Mouse (Mus musculus) gonadal fat pad, adult 2 months (tissue): Measurements from ENCODE around the gene Kcnk18. TPM values are rescaled to one million over a fixed set of nuclear protein-coding genes. Genes with fewer than 3 reads are reported as not detected.

ENCODE experiments used
- DNase-seq: peaks from one replicate; pipeline ENCODE4 v3.0.0-alpha.2; 2012; ENCODE audit warnings: low read depth
- polyA plus RNA-seq: library from polyadenylated mRNA; depleted of rRNA; stranded (reverse); fragments of >200 nt; gene quantifications from 2 replicates; pipeline ENCODE4 v1.2.3, GENCODE M21; 2012

Gene Kcnk18
- polyA plus RNA-seq, 1 experiment: not detected

DNA sequence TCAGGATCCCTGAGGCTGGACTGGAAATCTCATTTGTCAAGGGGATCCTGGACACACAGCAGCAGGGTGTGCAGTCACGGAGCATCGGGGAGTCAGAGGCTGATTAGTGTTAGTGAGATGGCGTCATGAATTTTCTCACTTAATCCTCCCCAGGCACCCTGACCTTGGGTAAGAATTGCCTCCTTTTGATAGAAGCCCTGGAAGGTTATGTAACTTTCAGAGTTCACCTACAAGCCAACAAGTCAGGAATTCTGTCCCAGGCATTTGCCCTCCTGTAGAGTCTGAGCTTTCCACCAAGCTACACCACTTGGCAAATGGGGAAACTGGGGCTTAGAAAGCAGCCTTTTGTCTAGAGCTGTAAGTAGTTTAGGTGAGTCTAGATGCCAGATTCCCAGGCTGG lies 2.1 kb downstream of the Kcnk18 start:
- DNase-seq: no peak

DNA sequence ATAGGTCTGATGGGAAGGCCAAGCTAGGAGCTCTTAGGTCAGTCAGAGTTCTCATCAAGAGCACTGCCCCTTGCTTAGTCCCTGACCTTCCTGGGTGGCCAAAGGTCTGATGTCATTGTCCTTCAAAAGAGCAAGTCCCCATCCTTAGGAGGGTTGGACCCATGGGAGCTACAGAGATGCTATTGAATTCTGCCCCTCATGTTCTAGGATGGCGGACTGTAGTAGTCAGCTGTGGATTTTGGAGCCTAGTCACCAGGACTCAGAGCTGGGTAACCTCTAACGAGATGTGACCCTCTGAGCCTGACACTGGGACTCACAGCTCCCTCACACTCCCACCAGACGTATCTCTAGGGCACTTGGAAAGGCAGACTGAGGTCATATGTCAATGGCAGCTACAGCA lies 9.4 kb downstream of the Kcnk18 start:
- no peak for DNase-seq

DNA sequence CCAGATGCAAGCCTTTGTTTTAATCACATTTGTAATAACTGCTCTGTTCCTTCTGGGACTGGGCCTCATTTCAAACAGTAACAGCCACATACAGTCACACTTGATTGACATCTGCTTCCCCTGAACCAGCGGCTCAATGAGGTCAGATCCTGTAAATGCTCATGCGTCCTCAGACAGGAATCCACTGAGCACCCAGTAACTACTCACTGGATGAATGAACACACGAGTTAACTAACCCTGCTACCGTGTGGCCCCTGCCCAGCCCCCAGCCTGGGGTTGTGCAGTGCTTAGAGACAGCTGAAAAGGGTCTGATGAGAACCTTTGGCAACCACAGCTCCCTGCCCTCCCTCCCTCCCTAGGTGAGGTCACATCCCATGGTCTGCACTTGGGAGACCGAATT lies 13.8 kb downstream of the Kcnk18 start:
- no peak for DNase-seq

DNA sequence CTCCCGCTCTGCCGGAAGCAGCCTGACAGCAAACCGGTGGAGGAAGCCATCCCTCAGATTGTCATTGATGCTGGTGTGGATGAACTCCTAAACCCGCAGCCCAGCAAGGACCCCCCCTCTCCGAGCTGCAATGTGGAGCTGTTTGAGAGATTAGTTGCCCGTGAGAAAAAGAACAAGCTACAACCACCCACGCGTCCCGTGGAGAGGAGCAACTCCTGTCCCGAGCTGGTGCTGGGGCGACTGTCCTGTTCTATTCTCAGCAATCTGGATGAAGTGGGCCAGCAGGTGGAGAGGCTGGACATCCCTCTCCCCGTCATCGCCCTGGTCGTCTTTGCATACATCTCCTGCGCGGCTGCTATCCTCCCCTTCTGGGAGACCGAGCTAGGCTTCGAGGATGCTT lies 16.0 kb downstream of the Kcnk18 start:
- no peak for DNase-seq

DNA sequence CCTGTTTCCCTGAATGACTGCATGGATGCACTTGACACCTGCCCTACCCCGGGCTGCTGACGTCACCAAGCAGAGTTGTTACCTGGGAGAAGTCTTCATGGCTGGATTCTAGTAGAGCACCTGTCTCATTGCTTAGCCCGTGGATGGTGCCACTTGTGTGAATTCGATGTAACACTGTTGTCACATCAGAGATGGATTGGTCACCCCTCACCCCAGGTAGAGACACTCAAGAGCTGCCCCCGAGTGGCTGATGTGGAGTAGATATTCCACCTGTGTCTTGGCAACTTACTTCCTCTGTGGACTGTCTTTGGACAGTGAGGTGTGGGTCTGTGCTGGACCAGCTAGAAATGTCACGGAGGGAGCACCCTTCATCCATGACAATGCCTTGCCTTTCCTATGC lies 17.0 kb downstream of the Kcnk18 start:
- no peak for DNase-seq

DNA sequence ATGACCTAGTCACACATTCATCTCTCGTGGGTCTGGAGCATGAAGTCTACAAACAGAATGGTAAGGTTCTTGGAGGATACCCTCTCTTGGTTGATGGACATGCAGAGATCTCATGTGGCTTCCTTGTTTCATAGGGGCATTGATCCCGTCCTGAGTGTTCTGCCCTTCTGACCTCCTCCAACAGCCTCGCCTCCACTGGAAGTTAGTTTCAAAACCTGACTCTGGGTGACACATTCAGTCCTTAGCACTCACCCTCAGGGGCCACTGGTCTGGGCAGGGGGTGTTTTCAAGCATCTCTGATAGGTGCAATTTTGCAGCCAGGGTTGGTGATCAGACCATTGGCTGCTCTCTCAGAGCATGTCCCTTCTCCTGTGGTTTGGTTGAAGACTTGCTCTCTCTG lies 19.6 kb downstream of the Kcnk18 start:
- DNase-seq: no peak

DNA sequence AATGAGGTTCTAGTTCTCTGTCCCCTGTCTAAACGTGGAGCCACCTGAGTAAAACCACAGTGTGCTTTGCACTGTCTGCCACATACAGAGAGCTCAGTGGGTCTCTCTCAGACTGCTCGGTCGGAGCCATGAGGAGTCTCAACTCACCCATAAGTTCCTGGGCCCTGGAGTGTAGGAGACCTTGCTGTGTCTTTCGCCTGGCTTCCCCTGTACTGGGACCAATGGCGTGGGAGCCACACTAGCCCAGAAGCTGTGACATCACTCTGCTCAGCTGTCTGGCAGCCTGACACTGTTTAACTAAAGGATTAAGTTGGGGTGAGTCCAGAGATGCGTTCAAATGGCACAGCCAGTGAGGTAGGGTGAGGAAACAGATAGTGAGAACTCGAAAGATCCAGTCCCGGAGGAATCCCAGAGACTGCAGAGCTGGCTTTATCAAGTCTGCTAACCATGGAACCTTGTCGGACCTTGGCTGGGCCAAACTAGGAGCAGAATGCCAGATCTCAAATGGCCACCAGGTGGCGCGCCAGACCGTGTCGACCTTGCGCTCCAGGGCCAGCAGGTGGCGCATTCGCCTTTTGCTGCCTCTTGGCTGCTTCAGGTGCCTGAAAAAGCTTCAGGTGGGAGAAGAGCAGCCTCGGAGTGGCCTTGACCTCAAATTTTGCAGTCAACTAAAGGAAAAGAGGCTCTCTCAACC lies 20.3 kb downstream of the Kcnk18 start:
- DNase-seq: no peak

DNA sequence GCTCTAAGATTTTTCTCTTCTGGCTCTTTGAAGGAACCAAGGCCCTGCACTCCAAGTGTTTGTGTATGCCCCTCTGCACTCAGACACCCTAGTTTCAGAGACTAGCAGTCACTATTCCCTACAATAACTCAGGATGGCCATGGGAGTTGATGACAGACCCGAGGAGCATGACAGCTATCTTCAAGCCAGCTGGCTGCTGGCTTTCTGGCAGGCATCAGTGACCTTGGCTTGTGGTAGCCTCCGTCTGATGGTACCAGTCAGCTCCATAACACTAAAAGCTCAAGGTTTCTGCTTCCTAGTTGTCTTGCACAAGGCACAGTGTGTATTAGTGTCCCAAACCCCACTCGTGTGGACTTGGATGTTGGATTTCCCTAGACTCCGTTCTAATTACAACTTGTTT lies 23.0 kb downstream of the Kcnk18 start:
- DNase-seq: no peak

DNA sequence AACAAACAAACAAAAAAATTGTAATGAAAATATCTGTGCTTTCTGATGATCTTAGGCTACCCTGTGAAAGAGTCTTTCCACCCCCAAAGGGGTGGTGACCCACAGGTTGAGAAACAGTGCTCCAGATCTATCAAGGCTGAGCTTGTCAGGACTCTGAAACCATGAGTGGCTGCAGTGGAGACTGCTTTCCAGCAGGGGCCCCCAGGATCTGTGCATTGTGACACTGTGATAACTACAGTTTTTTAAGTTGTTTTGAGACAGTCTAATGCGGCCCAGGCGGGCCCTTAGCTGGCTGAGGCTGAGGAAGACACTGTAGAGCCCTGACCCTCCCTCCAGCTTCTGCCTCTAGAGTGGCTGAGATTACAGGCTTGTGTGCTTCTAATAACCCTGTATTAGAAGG lies 24.0 kb downstream of the Kcnk18 start:
- no peak for DNase-seq

DNA sequence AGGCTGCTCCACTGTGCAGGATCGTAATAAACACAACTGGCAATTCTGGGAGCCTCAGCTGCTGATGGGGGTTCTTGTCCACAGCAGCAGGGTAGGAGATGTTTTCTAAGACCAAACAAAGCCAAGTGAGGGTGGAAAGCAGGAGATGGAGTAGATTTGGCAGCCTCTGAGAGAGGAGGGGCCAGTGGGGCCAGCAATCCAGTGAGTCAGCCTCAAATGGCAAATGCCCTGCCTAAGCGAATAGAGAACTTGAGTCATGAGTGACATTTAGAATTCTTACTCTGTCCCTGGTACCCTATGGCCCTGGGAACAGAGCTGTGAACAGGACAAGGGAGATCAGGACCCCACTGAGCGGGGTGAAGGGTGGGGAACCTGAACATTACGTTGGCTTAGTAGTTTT lies 29.1 kb downstream of the Kcnk18 start:
- no peak for DNase-seq

DNA sequence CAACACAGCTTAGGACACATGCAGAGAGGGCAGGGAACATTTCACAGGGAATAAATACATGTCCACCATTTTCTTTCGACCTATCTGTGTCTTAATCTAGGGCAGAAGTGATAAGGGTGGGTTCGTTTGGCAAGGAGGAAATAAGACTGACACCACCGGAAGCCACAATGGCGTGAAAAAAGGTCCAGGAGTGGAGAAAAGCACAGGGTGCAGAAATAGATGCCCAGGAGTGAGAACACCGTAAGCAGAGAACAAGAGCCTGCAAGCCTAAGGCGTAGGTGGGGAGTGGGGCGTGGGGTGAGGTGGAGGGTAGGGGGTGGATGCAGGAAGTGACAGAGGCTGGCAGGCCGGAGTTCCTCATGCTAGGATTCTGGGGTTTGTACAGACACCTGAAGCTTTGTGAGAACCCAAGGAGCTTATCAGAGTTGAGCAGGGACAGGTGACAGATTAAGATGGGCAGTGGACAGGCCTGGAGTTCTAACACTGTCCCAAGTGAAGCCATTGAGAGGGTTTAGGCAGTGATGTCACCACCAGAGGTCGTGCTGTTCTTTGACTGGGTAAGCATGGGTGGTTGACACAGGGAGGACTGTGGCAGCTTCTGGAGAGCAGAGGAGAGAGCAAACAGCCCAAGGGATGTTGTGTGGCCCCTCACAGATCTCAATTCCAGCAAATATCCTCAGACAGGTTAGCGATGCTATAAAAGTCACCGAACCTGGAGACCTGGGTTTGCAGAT lies 29.7 kb downstream of the Kcnk18 start:
- no peak for DNase-seq

DNA sequence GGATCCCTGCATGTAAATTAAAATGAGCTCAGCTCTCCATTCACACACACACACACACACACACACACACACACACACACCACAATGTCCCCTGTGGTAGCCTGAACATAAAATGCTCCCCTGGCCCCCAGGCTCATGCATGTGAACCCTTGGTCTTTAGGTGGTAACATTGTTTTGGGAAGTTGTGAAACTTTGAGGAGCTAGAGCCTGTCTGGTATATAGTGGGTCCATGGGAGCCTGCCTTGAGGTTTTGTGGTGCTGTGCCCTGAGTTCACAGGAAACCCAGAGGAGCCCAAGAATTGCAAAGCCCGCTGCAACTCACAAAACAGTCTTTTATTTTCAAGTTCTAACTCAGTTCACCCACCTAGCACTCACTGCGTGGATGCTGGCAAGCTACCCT lies 33.6 kb downstream of the Kcnk18 start:
- no peak for DNase-seq

DNA sequence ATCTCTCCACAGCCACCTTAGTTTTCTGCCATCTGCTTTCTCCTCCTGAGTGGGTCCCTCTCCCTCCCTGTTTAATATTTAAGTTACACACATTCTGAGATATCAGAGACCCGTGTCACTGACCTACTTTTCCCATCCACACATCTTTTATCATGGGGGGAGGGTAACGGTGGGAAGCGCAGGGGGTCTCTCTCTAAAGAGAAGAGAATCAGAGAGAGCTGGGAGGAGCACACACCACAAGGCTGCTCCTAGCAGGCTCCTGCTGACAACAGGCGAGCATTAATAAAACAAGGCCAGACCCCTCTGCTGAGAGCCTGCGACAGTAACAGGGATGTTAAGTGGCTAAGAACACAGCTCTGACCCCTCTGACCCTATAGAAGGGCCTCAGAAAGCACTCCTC lies 40.6 kb downstream of the Kcnk18 start:
- DNase-seq: no peak

DNA sequence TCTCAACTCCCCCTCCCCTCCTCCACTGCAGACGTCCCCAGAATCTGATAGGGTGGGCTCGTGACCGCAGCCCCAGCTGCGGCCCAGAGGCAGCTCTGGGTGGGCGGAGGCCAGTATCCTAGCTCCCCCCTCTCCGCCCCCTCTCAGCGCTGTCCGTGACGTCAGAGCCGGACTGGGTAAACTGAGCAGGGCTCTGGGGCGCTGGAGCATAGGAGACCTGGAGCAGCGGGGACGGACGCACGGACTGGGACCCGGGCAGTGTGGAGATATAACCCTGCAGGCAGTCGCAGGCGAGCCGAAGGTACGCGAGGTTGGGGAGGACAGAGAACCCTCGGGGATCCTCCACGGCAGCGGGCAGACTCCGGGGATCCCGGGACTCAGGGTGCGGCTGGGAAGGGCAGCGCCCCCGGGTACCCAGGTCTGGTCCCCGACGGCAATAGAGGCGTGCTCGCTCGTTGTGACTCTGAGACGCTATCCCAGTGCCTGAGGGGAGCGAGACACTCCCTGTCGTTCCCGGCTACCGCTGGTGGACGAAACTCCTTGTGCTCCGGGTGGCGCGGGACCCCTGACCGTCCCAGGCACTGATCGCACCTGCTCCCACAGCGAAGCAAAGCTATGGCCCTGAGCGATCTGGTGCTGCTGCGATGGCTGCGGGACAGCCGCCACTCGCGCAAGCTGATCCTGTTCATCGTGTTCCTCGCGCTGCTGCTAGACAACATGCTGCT lies 41.9 kb downstream of the Kcnk18 start, which contains the start of gene Slc18a2:
Gene Slc18a2 (plus strand): TSS at position 179 of the 725 bp plus-strand sequence.
- no peak for DNase-seq

DNA sequence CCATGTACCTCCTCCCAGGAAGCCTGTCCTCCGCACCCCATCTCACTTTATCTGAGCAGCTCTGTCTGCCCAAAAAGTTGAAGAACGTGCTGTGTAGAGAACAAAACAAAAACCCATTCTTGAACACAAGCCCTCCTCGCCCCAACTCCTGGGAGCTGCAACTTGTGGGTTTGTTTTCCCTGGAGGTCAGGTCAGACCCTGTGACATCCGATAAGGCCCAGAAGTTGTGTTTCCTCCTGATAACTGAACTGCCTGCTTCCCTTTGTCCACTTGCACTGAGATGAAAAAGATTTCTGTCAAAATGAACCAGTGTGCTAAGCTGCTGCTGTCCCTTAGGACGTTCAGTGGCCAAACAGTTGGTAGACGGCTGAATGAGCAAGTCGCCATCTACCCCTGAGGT lies 42.6 kb downstream of the Kcnk18 start:
- no peak for DNase-seq

DNA sequence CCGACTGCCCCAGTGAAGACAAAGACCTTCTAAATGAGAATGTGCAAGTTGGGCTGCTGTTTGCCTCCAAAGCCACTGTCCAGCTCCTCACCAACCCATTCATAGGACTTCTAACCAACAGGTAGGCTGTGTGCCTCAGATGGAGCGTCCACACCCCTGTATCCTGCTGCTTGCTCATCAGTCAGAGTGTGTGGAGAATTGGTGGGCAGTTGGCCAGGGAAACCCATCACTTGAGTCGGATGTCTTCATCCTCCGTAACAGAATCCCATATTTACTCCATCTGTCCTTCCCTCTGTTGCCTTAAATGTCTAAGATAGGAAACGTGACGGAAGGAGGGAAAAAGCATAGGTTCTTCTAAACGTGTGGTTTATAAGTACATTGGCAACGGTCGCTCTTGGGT lies 44.2 kb downstream of the Kcnk18 start:
- DNase-seq: no peak

DNA sequence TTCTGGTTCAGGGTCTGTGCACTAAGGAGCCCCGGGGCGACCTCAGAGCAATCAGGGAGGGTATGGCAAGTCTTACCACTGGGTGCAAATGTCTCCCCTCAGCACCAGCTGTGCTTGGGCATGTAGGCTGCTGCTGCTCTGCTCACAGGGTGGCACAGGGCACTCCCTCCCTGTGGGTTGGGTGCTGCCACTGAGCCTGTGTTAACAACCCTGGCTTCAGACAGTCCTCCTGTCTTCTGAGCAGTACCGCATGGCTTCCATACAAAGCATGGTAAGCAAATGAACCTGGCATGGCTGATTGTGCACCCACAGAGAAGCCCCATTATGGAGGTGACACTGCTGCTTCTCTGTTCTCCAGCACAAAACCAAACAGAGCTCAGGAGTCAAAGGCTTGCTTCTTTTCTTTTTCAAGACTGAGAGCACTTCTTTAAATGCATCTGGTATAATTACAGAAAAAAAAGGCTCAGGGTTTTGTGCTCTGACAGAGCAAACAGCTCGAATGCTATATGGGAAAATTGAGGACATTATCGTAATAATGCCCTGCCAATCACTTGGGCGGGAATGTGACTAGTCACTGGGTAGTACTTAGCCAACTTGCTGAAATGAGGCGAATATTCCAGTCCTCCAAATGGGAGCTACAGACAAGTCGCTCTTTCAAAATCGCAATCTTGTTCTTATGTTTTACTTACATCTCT lies 46.0 kb downstream of the Kcnk18 start:
- DNase-seq: no peak

DNA sequence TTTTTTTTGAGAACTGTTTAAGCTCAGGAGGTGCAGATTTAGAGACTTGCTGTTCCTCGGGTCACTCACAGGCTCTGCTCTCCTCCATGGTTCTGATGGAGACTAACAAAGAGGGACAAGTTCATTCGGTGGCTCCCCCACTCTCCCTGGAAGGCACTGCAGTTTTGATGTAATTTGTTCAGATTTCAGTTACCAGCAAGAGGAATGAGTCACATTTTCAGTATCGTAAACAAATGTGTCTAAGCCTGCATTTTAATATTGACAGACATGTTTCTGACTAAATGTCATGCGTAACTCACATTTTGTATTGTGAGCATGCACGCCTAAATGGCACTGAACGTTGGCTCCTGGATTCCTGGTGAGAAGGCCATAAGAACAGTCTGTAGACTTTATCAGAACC lies 46.9 kb downstream of the Kcnk18 start:
- DNase-seq: no peak

DNA sequence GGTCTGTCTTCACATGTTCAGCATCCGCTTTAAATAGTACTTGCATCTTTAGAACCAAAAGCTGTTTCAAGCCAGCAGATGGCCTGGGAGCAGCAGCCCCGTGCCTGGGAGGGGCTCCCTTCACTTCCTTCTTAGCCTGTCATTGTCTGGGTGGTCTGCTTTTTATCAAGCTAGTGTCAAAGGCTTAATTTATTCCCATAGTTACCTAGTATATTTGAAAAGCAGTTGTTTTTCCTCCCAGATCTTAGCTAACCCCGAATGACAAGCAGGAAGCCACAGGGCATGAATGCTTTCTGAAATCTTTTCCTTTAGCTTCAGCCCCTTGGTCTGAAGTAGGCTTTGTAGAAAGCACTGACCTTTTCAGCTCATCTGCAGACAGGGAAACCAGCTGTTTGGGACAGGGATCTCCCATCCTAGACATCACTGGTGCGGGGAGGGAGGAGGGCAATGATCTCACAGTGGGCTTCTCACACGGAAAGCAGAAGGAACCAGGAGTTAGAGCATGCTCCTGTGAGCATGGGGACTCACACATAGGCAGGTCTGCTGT lies 48.5 kb downstream of the Kcnk18 start:
- no peak for DNase-seq

DNA sequence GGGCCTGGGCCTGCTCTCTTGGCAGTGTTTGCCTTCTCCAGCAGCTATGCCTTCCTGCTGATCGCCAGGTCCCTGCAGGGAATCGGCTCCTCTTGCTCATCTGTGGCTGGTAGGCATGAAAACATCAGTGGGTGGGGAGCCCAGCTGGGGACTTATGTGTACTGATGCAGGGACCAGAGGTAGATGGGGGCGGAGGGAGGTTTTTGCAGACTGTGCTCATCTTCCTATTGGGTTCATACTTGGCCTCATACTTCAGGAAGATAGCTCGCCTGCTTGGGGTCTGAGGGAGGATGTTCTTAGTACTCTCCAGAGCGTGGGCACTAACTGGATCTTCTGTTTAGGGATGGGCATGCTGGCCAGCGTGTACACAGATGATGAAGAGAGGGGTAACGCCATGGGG lies 54.2 kb downstream of the Kcnk18 start:
- DNase-seq: no peak

DNA sequence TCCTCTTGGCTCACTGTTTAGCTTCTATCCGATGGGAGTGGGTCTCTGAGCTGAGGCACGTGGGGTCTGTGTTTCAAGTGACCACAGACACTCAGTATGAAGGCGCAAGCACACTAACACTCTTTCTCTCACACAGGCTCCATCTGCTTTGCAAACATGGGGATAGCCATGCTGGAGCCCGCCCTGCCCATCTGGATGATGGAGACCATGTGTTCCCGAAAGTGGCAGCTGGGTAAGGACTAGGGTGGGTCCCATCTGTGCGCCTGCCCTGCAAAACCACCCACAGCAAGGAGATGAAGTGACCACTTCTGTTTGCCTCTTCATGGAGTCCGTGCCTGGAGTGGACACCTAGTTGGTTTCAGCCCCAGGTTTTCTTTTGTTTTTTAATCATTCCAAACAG lies 57.3 kb downstream of the Kcnk18 start:
- DNase-seq: no peak

DNA sequence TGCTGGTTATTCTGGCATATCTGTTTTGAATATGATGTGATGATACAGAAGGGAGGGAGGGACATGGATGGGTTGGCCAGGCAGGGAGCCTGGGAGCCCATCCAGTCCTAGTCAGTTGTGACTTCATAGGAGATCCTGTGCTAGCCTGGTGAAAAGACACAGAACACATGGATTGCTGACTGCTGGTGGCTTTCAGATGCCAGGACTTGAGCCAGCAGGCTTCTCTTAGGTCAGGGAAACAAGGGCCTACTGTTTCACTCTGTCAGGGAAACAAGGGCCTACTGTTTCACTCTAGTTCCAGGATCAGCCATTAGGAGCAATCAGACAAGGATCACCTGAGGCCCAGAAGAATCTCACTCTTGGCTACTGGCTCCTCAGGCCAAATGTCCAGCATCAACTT lies 61.8 kb downstream of the Kcnk18 start:
- DNase-seq: no peak
